Mouse (Mus musculus) granulocyte monocyte progenitor cell, adult 5-6 weeks (primary cell): ENCODE data around the gene Ctnnd2. TPM values are rescaled to one million over a fixed set of nuclear protein-coding genes. Genes with fewer than 3 reads are reported as not detected.
A peak's percentile ranks its signal among the peaks of the same experiment; 100 is the strongest.

Experiments used
- ATAC-seq: replicated peaks from 2 replicates; pipeline ENCODE4 v1.8.0; 2016; ENCODE audit warnings: mild to moderate bottlenecking, moderate TSS enrichment, inconsistent platforms; ENCODE audit not compliant: poor library complexity, severe bottlenecking
- total RNA-seq, 2 experiments: library from RNA; stranded (forward) in 1 of 2; stranded (reverse) in 1 of 2; fragments of 200-712, 200-1000 nt in 1 of 2; fragments of >200 nt in 1 of 2; fragmentation: Nextera tagmentation in 1 of 2; gene quantifications; 2 replicates each; pipeline ENCODE4 v1.2.3; 2014 to 2017

Ctnnd2 gene
- total RNA-seq, 2 experiments from 2014 or later, result not detected

DNA sequence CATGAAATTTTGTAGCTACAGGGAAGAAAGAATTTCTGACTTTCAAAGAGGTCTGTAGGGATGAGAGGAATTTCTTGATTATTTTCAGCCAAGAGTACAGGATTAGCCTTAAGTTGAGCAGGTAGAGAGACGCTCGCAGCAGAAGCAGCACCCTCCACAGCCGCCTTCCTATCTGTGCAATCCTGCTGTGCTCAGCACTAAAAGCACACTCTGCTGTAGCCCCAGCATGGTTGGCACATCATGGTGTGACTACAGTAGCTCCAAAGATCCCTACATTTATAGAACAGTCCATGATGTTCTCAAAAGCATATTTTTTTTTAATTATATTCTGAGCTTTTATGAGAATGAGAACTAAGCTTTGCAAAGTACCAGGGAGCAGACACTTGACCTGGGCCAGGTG, 850.1 kb downstream of the Ctnnd2 start:
- ATAC-seq, result no peak

DNA sequence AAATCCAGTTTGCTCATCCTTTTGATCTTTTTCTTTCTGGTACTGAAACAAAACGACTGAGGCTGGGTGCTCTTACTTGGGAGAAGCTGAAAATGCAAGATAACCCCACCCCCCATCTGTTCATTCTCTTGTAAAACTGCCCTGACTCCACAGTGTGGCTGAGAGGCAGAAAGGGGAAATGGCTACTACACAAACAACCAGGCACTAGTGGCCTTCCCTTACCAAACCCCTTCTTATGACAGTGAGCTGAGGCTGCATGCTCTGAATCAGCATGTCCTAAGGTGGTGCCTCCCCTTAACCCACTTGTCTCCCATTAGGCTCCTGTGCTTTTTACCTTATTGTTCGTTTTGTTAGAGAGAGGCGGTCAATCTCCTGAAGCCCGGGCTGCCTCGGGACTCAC, 851.4 kb downstream of the Ctnnd2 start:
- ATAC-seq, result peak; percentile 37; the same call in 1 of the 2 replicates

DNA sequence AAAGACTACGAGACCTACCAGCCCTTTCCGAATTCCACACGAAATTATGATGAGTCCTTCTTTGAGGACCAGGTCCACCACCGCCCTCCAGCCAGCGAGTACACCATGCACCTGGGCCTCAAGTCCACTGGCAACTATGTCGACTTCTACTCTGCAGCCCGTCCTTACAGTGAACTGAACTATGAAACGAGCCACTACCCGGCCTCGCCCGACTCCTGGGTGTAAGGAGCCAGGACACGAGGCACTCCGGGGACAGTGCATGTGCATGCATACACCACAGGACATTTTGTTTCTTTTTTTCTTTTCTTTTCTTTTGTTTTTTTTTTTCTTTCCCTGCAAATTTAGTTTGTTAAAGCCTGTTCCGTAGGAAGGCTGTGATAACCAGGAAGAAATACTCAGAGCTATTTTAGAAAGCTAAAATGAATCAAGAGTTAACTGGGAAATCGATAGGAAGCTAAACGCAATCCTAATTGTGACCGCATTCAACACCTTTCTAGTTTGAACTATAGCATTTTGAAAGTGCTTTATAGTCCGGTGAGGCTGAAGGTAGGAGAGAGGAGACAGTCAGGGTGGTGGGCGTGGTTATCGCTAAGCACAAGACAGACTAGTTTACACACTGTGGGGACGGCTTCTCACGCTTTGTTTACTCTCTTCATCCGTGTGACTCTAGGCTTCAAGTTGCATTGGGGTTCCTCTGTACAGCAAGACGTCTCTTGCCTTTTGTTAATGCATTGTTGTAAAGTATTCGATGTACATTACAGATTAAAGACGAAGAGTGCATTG, 855.2 kb downstream of the Ctnnd2 start:
- no peak for ATAC-seq

DNA sequence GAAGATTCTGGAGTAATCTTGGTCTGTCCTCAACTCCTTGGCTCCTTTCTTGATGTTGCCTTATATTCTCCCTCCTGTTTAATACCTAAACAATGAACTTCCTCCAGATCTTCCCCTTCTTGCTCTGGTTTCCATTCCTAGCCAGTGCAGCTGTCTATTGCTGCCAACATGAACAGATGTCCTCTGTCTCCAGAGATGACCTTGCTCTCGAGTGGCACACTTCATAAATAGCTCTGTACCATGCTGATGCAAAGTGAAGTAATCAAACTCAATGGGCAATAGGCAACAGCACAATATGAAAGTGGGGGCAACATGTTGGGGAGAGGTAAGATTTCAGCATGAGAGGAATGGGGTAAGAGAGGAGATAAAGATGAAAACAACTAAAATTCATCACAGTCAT, 872.6 kb downstream of the Ctnnd2 start:
- ATAC-seq, result no peak

GRCm38 (mm10) chr15:31051496-31051895, 879.1 kb downstream of the Ctnnd2 start:
- no peak for ATAC-seq

DNA sequence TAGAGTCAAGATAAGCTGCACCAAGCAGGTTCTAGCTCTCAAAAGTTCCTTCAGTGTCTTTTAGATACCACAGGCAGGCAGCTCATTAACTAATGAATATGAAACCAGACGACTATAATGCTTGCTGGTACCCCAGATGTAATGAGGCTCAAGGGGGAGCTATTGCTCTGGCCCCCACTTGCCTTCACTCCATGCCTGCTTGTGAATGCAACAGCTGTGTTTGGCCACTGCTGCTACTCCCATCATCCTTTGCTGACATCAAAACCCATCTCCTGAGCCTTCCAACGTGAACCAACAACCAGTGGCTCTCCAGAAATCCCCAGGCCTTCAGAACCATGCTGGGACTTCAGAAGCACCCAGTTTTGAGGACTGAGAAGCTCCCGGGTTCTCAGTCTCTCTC, 883.8 kb downstream of the Ctnnd2 start:
- ATAC-seq, result no peak

- no peak for ATAC-seq
Observed at GRCm38 (mm10) chr15:31058315-31058714, 885.9 kb downstream of the Ctnnd2 start.

GRCm38 (mm10) chr15:31063734-31064133, 891.3 kb downstream of the Ctnnd2 start:
- ATAC-seq, result no peak

- ATAC-seq, result no peak
Observed at GRCm38 (mm10) chr15:31068127-31068526, 895.7 kb downstream of the Ctnnd2 start.

- ATAC-seq, result no peak
Observed at GRCm38 (mm10) chr15:31070311-31070710, 897.9 kb downstream of the Ctnnd2 start.
